Mouse (Mus musculus) lung, postnatal 0 days (tissue): ENCODE results near the gene Susd3. TPM values are rescaled to one million over a fixed set of nuclear protein-coding genes. Genes with fewer than 3 reads are reported as not detected.

Source experiments
- ATAC-seq: fragments of 200-750 bp; cut with Nextera tagmentation; 2 replicates; pipeline ENCODE4 v1.8.0; 2017; ENCODE audit warnings: moderate library complexity
- DNase-seq: peaks from one replicate; pipeline ENCODE4 v3.0.0-alpha.2; 2016; ENCODE audit warnings: low spot score
- H3K27ac ChIP-seq: fragments of 300-500 bp; sonication (generic); 2 replicates; pipeline ENCODE4 v1.5.1; 2014; ENCODE audit warnings: antibody characterized with exemption, mild to moderate bottlenecking, low read length, mixed read lengths
- H3K27me3 ChIP-seq: fragments of 300-500 bp; sonication (generic); replicated peaks from 2 replicates; pipeline ENCODE4 v1.6.1; 2014; ENCODE audit warnings: low read length, mixed read lengths; ENCODE audit not compliant: insufficient read depth
- H3K36me3 ChIP-seq: fragments of 300-500 bp; sonication (generic); 2 replicates; pipeline ENCODE4 v1.6.1; 2014; ENCODE audit warnings: low read length, mixed read lengths; ENCODE audit not compliant: insufficient read depth
- H3K4me1 ChIP-seq: fragments of 300-500 bp; sonication (generic); 2 replicates; pipeline ENCODE4 v1.6.1; 2014; ENCODE audit warnings: antibody characterized with exemption, low read depth, low read length, mixed read lengths; ENCODE audit not compliant: insufficient read depth
- H3K4me2 ChIP-seq: fragments of 300-500 bp; sonication (generic); replicated peaks from 2 replicates; pipeline ENCODE4 v1.6.1; 2014; ENCODE audit warnings: low read depth, mild to moderate bottlenecking, low read length, moderate library complexity, mixed read lengths
- H3K4me3 ChIP-seq: fragments of 300-500 bp; sonication (generic); 2 replicates; pipeline ENCODE4 v1.5.1; 2014; ENCODE audit warnings: low read depth, low read length
- H3K9ac ChIP-seq: fragments of 300-500 bp; sonication (generic); replicated peaks from 2 replicates; pipeline ENCODE4 v1.6.1; 2014; ENCODE audit warnings: low read depth, mild to moderate bottlenecking
- H3K9me3 ChIP-seq: fragments of 300-500 bp; sonication (generic); 2 replicates; pipeline ENCODE4 v1.6.1; 2016; ENCODE audit warnings: low read length, mixed read lengths
- CTCF ChIP-seq: IDR thresholded peaks from 2 replicates; pipeline ENCODE4 v1.5.1; 2016; ENCODE audit warnings: antibody characterized with exemption, mild to moderate bottlenecking
- EP300 ChIP-seq: IDR thresholded peaks from 2 replicates; pipeline ENCODE4 v1.6.1; 2016; ENCODE audit warnings: antibody characterized with exemption, mild to moderate bottlenecking, control low read depth
- WGBS: fragments of 180-500 bp; shearing (Covaris S2); extraction: QIAGEN DNeasy Blood & Tissue Kit; methylation state at CpG from one replicate; pipeline ENCODE4 v1.1.7; 2014; 5-methylcytosine and 5-hydroxymethylcytosine counted together
- polyA plus RNA-seq: library from polyadenylated mRNA; unstranded; fragments of >200 nt; fragmentation: Nextera tagmentation; extraction: Ambion mirVana; gene quantifications from 2 replicates; pipeline ENCODE4 v1.2.1, GENCODE M21; 2015

Susd3 gene
- polyA plus RNA-seq, 1 experiment from 2014 or later: 2.5 TPM

DNA sequence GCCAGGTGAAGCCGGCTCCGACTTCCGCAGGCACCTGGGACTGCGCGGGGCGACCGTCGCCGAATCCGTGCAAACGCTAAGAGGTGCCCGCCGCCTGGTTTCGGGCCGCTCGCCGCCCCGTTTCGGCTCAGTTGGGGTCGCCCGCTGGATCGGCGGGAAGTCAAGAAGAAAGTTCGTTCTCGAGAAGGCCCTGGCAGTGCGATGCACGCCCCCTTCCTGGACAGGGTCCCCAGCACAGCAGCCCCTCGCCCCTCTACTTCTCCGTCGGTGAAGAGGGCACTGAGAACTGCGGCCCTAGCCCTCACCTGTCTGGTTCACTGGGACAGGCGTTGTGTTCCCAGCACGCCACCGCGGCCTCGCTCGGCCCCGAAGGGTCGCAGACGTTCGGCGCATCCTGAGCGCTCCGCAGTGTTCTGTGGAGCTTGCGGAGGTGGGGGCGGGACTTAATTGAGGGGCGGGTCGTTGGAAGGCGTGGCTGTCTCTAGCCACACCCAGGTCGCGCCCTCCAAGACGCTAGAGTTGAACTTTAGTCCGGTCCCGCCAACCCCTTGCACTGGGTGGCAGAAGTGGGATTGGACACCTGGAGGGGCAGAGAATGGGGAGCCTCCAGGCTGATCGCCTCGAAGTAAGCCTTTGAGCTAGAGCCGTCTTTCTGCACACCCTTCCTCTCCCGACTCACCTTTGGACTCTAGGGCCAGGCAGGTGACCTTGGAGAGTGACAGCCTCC is 603 bp downstream of the Susd3 start:
- DNase-seq: peak; percentile 38

DNA sequence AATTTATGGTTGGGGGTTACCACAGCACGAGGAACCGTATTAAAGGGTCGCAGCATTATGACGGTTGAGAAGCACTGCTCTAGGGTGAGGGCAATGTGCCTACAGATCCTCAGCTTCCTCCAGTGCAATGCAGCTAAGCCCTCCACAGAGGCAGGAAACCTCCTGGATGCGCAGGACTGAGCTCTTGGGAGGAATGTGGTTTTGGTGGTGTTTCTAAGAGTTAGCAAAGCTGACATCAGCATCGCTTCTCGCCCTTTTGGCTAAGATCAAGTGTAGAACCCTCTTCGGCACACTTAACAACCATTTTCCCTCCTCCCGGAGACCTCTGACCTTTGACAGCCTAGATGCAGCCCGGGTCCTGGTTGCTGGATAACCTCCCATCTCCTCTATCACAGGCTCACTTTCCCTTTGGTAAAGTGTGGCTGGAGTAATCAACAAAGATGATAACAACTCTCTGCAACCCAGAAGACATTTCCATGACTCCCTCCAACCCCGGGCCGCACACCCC is 1.2 kb downstream of the Susd3 start:
- Histone ChIP-seq H3K27me3 (peaks cover 15% of the 10 kb centered on the region), H3K9ac (0 out of 2 replicates have a peak overlapping the region, but pooled peaks have one; percentile 8), H3K36me3 (no peaks in the 10 kb centered on the region), H3K27ac (no peak overlapping the region), H3K4me3 (peak overlapping the region; percentile 41), H3K4me1 (no peaks in the 10 kb centered on the region), H3K4me2 (peak overlapping the region; percentile 69), H3K9me3 (no peaks in the 10 kb centered on the region)
- DNase-seq (no peak), ATAC-seq (no peak)
- no peak for TF ChIP-seq EP300
- TF ChIP-seq CTCF: no peak
- 31% methylated on average over 12 of the region's 12 CpGs for WGBS

More for the DNA sequence above, 603 bp downstream of the Susd3 start:
- Histone ChIP-seq H3K4me2 (peak overlapping the region; percentile 69), H3K27me3 (peaks cover 15% of the 10 kb centered on the region), H3K36me3 (no peaks in the 10 kb centered on the region), H3K27ac (no peak overlapping the region), H3K9me3 (no peaks in the 10 kb centered on the region), H3K4me3 (peak overlapping the region; percentile 41), H3K4me1 (no peaks in the 10 kb centered on the region), H3K9ac (0 out of 2 replicates have a peak overlapping the region, but pooled peaks have one; percentile 8)
- no peak for TF ChIP-seq EP300
- TF ChIP-seq CTCF: no peak
- whole genome bisulfite sequencing: under 1% methylated on average over 57 of the region's 58 CpGs
- ATAC-seq: peak; percentile 67

DNA sequence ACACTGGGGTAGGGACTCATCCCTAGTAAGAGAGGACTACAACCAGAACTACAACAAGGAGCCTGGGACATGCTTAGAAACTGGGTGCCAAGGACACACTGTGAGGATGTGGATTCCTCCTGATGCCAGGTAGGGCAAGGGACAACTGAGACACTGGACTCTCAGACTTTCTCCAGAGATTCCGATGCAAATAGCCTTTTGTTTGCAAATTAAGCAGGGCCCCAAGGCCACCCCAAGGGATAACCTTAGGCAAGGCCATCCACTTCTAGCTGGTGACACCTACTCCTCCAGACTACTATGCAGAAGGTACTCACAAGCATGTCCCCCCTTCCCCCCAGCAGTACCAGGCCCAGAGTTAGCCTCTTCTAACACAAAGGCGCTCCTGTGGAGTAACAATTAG is 1.9 kb downstream of the Susd3 start:
- TF ChIP-seq EP300 (no peak), CTCF (no peak)
- no peak overlapping the region for H3K4me2 ChIP-seq
- DNase-seq: no peak
- WGBS: 83% methylated on average over 2 of the region's 2 CpGs
- H3K9ac ChIP-seq: no peak overlapping the region
- peaks cover 15% of the 10 kb centered on the region for H3K27me3 ChIP-seq
- no peaks in the 10 kb centered on the region for H3K4me1 ChIP-seq
- H3K9me3 ChIP-seq: no peaks in the 10 kb centered on the region
- ATAC-seq: no peak
- no peaks in the 10 kb centered on the region for H3K36me3 ChIP-seq
- H3K27ac ChIP-seq: no peak overlapping the region
- H3K4me3 ChIP-seq: no peak overlapping the region

DNA sequence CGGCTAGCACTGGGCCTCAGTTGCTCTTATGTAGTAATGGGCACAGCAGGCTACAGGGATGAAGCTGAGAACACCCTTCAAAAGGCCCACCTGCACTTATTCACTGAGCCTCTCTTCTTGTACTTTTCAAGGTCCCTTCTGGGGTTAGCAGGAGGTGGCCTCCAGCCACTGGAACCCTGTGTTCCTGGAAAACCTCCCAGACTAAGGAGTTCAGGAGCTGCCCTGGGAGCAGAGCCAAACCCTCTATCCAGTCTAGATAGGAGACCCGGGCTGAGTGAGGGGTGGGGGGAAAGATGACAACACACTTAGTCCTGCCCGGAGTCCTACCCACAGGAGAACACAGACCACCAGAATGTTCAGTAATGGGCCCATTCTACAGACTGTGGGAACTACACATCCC is 2.5 kb downstream of the Susd3 start:
- Histone ChIP-seq H3K27ac (no peak overlapping the region), H3K27me3 (peaks cover 15% of the 10 kb centered on the region), H3K4me2 (no peak overlapping the region), H3K4me3 (no peak overlapping the region), H3K4me1 (no peaks in the 10 kb centered on the region), H3K9ac (no peak overlapping the region), H3K9me3 (no peaks in the 10 kb centered on the region), H3K36me3 (no peaks in the 10 kb centered on the region)
- DNase-seq (no peak), ATAC-seq (no peak)
- WGBS: 60% methylated on average over 3 of the region's 3 CpGs
- TF ChIP-seq CTCF (no peak), EP300 (no peak)

DNA sequence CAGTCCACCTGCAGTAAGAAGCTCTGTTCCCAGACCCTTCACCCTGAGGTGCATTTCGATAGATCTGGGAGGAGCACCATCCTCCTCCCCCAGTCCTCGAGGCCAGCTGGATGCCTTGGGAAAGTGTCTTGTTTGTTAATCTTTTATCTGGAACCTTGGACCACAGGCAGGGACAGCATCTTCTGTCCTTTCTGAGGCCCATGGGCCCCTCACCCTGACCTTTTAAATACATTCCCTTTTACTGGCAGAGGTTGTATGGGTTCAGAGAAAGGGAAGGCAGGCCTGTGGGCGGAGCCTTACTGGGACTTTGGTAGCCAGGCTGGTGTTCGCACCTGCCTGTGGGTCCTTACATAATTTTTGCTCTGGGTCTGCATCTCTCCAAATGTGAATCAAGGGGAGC is 3.3 kb downstream of the Susd3 start:
- DNase-seq: no peak
- no peaks in the 10 kb centered on the region for H3K4me1 ChIP-seq

DNA sequence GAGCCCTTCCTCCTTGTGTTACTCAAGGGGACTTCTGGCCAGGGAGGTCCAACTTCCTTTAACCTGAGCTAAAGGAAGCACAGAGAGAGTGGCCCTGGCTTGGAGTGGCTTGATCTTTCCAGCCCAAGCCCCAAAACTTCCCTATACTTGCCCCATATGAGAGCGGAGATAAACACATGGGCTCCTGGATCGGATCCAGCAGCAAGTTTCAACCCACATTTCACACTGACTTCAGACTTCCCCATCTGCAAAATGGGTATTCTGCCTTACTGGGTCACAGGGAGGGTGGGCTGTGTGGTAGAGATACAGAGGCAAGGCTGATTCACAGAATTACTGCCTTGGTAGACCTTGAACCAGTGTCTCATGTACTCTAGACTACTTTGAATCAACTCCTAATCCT is 5.0 kb downstream of the Susd3 start:
- Histone ChIP-seq H3K4me1 (no peaks in the 10 kb centered on the region), H3K4me3 (no peak overlapping the region), H3K27ac (no peak overlapping the region), H3K4me2 (no peak overlapping the region), H3K27me3 (peaks cover 14% of the 10 kb centered on the region), H3K36me3 (no peaks in the 10 kb centered on the region), H3K9me3 (no peaks in the 10 kb centered on the region), H3K9ac (no peak overlapping the region)
- WGBS: 74% methylated on average over 2 of the region's 2 CpGs
- DNase-seq: no peak
- no peak for ATAC-seq
- TF ChIP-seq EP300 (no peak), CTCF (no peak)

More for the DNA sequence above, 3.3 kb downstream of the Susd3 start:
- no peak for ATAC-seq
- H3K9ac ChIP-seq: no peak overlapping the region
- TF ChIP-seq EP300 (no peak), CTCF (no peak)
- H3K27me3 ChIP-seq: peaks cover 15% of the 10 kb centered on the region
- WGBS: 67% methylated on average over 4 of the region's 4 CpGs
- no peak overlapping the region for H3K27ac ChIP-seq
- no peaks in the 10 kb centered on the region for H3K36me3 ChIP-seq
- no peak overlapping the region for H3K4me3 ChIP-seq
- H3K4me2 ChIP-seq: no peak overlapping the region
- no peaks in the 10 kb centered on the region for H3K9me3 ChIP-seq
